Mouse (Mus musculus) C2C12 (cell line): ENCODE measurements at regions not wholly inside any gene's neighbourhood (a gene's known extent, or its start where the extent isn't known, plus 50 kb on each side); places are given as distances from the start of the nearest gene placed in this dataset.

ENCODE experiments used
- CTCF ChIP-seq: IDR thresholded peaks from one replicate; pipeline ENCODE4 v1.5.1; 2011; ENCODE audit not compliant: control insufficient read depth, insufficient read depth, insufficient read length
- USF1 ChIP-seq: IDR thresholded peaks from one replicate; pipeline ENCODE4 v1.6.1; 2011; ENCODE audit warnings: low read depth, mild to moderate bottlenecking, control low read depth, moderate library complexity

- TF ChIP-seq CTCF, result no peak
- TF ChIP-seq USF1, result no peak
Observed at GRCm38 (mm10) chr1:92286966-92287342, 91.5 kb upstream of the Hdac4 start.
